Mouse (Mus musculus) layer of hippocampus, adult 18-20 months (tissue): ENCODE results near the gene Nfatc3. TPM values are rescaled to one million over a fixed set of nuclear protein-coding genes. Genes with fewer than 3 reads are reported as not detected.

Experiments
- DNase-seq, 2 experiments: peaks; one replicate each; pipeline ENCODE4 v3.0.0; 2022; ENCODE audit warnings: low spot score in 2 of 2
- total RNA-seq, 2 experiments: library from RNA; stranded (reverse); gene quantifications; 2 replicates each; pipeline ENCODE4 v1.2.3; 2021

Nfatc3 gene
- total RNA-seq, 2 experiments from 2014 or later: 10.9 to 12.0 TPM

DNA sequence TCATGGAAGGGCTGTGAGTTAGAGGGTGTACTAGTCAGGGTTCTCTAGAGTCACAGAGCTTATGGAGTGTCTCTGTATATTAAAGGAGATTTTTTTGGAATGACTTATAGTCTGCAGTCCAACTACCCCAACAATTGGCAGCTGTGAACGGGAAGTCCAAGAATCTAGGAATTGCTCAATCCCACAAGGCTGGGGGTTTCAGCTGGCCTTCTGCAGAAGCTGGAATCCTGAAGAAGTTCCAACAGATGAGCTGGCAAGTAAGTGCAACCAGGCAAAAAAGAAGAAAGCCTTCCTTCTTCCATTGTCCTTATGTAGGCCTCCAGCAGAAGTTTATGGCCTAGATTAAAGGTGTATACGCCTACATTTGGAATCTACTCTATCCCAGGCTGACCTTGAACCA is 86.7 kb downstream of the Nfatc3 start:
- DNase-seq: no peak

DNA sequence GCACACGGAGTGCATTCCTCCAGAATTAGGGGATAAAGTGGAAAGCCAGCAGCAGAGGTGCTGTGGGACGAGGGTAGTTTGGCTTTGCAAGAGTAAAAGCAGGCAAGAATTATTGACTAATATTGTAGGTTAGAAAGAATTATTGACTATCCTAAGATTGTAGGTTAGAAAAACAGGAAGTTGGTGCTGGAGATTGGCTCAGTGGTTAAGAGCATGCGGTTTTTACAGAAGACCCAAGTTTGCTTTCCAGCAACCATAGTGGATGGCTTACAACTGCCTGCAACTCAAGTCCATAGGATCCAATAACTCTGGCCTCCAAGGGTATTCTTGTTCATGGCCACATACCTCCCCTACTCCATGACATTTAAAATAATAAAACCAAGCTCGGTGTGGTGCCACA is 87.4 kb downstream of the Nfatc3 start:
- no peak for DNase-seq

DNA sequence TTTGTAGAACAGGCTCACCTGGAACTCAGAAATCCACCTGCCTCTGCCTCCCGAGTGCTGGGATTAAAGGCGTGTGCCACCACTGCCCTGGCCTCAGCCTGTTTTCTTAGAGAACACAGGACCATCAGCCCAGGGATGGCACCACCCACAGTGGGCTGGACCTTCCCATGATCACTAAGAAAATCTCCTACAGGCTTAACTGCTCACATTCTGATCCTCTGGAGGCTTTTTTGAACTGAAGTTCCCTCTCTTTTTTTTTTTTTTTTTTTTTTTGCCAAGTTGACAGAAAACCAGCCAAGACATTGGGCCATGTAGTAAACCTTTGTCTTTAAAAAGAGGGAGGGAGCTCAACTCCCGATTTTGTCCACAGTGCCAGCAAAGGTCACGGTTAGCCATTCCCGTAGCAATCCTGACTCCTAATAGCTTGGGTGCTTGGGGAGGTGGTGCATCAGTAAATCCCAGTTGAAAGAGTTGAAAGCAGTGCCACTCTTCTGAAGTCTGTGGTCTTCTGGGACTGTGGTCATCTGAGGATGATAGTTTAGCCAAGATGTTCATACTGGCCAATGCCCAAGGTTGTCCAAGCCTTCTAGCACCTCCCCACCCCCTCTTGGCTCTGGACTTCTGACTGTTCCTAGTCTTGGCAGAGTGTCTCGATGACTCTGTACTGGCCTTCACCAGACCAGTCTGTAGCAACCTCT is 89.4 kb downstream of the Nfatc3 start:
- DNase-seq: no peak

DNA sequence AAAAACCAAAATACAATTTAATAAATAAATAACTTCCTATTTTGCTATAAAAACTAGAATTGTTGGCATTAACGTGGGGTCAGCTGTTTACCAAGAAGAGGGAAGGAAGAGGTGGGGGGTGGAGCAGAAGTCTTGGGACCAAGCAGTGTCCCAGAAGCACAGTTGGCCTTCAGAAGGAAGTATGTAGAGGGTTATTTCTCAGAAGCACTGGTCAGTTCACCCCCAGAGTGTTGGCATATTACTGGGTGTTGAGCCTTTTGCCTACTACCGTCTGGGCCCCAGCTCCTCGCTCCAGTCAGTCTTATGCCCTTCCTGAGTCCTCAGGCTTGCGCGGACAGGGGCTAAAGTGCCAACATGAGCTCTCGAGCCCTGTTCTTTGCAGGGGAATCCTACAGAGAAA is 90.4 kb downstream of the Nfatc3 start:
- DNase-seq: no peak

DNA sequence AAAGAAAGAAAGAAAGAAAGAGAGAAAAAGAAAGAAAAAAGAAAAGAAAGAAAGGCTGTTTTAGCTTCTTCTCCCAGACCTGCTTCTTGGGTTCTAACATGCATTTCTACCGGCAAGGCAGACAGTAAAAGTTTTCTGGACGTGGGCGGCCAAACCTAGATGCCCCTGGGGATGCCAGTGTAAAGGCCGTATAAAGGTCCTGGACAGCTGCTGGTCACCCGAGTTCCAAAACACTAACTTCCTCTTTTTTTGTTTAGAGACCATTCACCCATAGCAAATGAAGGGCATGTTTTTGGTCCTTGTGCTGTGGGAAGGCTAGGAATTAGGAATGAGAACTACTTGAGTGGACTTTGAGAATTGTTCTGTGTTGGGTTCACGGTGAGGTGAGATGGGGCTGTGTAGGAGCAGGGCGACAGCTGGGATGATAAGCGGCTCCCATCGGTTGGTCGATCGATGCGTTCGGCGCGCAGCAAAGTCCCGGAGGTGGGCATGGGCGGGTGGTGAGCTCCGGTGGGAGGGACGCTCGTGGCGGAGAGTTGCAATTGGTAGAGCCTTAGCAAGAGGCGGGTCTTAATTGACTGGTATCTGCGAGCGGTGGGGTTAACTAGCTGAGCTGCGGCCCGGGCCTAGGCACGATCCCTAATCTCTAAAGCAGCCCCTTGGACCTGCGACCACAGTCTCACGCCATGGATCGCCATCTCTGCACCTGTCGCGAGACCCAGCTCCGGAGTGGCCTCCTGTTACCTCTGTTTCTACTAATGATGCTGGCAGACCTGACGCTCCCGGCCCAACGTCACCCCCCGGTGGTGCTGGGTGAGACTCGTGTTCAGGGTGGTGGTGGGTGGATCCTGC is 91.4 kb downstream of the Nfatc3 start, which contains the start of gene Pla2g15:
TSS of gene Pla2g15 (plus strand) at position 599 of the 852 bp plus-strand sequence.
- DNase-seq: peak; percentile 90 to 95

DNA sequence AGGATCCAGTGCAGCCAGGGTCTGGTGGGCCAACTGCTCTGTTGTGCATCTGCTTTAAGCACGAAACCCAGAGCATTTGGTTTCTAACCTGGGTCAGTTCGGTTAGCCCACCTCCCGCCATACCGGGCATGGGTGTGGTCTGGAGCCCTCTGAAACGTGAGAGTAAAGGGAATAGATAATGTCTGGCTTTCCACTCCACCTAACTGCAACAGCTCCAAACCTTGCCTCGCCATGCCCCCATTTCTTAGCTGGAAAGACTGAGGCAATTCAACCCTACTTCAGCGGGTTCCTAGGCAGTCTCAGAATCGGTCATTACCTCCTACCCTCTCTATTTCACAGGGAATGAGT is 92.0 kb downstream of the Nfatc3 start:
- DNase-seq: no peak

DNA sequence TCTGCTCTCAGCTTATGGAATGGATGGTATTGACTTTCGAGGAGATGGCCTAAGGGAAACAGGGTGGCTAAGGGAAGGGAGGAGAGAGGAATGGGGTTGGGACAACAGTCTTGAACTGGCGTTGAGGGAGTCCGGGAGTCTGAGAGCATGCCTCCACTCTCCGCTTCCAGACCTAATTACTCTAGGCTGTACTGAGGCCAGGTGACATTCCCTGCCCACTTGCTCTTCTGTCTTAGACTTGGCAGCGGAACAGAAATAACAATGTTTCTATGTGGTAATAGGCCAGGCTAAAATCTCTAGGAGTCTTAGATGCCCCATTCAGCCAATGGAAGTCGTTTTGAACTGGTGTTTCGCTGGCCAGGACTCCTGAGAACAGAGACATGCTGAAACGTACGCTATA is 92.4 kb downstream of the Nfatc3 start:
- DNase-seq: no peak

DNA sequence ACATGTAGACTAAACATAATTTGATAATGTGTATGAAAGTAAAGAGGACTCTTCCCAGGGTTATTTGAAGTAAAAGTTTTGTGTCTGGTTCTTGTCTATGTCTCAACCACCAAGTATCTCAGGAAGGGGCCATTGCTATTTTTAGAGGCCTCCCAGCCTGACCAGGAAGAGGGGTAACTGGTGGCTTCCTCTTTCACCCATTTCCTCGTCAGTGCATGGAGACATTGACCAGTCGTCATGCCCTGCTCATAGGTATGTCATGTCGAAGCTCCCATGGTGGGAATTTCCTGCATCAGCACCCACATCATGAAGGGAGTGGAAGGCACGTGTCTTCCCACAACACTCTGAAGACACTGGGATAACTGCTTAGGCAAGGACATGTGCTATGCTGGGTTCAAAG is 94.2 kb downstream of the Nfatc3 start:
- no peak for DNase-seq

DNA sequence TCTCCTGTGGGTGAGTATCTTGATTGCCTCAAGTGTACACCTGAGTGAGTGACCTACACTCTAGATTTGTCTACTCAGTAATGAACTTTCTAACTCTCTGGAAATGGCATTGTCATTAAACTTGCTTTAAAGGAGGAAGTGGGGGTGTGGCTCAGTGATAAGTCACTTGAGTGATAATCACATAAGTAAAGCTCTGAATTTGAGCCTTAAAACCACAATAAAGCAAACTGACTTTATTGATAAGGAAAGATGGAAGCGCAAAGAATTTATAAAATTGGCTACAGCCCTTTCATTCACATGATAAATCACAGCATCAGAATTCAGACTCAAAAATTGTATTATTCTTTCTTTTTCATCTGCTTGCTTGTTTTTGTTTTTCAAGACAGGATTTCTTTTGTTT is 98.8 kb downstream of the Nfatc3 start:
- DNase-seq: no peak

DNA sequence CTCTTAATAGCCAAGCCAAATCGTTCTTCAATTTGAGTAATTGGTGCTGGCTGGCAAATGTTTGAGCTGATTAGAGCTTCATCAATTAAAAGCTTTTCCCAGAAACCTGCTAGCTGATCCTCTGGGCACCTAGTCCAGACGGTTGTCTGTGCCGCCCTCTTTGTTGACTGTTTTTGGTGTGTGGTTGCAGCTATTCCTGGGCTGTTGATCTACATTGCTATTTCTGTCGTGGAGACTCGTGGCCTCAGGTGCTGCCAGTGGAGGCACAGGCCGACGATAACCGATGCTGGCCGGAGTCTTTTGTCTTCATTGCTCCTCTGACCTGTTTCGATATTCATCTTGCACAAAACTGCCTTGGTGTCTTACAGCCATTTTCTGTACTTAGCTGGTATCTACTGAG is 99.7 kb downstream of the Nfatc3 start:
- no peak for DNase-seq

DNA sequence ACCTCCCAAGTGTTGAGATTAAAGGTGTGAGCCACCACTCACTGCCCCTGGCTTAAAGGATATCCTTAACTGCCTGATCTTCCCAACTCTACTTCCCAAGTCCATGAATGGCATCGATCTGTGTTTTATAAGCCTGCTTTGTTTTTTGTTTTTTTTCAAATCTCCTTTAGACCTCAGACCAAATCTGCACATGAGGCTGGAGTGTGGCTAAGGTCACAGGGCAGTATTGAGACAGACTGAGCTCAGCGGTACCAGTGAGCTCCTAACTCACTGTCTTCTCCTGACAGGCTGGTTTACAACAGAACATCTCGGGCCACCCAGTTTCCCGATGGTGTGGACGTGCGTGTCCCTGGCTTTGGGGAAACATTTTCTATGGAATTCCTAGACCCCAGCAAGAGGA is 101.2 kb downstream of the Nfatc3 start:
- no peak for DNase-seq

DNA sequence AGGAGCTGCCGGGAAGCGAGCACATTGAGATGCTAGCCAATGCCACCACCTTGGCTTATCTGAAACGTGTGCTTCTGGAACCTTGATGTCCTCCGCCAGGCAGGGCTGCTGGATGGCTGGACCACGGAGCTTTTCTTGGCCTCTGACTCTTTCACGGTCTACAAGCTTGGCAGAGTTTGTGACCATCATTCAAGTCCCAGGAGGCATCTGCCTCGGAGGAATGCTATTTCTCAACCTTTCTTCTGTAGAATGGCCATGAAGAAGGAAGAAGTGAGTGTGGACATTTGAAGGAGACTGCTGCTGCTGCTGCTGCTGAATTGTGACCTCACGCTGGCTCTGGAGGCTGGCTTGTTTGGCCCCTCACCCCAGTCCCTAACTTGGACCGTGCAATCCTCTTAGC is 104.6 kb downstream of the Nfatc3 start:
- DNase-seq: no peak

DNA sequence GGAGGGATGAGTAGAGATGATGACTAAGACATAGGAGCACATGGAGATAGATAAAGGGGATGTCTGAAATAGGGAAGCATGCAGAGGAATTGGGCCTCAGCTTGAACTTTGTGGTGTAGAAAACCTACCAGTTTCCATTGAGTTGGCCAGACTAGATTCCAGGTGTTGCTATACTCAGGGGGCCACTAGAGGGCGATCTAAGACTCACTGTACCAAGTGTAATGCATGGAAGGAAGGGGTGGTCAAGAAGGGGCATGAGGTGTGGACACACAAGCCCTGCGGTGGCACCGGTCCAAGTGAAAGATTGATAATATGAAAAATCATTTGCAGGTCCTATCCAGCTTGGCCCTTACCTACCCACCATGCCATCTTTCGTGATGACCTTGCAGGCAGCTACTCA is 106.8 kb downstream of the Nfatc3 start:
- peak in 1 of 2 experiments; percentile 83 for DNase-seq

DNA sequence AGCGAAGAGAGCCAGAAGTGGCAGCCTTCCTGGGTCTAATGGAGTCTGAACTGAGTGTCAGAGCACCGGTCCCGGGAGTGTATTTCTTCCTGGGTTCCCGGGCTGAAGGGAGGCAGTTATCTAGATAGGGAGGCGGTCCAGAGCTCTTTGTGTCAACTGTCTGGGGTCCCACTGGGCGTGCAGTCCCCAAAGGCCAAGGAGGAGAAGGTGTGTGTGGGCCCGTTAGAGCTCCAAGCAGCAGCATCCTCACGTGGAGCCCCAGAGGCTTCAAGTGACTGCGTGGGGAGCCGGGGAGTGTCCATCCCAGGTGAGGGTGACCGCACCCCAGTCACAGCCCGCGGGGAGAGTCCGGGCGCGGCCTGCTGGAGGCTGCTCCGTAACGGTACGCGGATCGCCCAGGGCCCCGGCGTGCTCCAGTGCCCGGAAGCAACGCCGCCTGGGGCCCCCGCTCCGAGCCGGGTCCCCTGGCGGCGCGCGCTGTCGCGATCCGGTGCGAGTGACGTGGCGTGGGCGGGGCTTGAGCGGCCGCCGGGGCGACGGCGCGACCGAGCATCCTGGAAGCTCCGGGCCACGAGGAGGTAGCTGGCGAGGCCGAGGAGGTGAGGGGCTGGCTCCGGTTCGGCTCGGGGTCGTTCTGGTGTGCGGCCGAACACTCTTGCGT is 109.8 kb downstream of the Nfatc3 start, which contains the start of gene Slc7a6:
TSS of gene Slc7a6 (plus strand) at position 502 of the 661 bp plus-strand sequence.
- peak; percentile 84 to 89 for DNase-seq

DNA sequence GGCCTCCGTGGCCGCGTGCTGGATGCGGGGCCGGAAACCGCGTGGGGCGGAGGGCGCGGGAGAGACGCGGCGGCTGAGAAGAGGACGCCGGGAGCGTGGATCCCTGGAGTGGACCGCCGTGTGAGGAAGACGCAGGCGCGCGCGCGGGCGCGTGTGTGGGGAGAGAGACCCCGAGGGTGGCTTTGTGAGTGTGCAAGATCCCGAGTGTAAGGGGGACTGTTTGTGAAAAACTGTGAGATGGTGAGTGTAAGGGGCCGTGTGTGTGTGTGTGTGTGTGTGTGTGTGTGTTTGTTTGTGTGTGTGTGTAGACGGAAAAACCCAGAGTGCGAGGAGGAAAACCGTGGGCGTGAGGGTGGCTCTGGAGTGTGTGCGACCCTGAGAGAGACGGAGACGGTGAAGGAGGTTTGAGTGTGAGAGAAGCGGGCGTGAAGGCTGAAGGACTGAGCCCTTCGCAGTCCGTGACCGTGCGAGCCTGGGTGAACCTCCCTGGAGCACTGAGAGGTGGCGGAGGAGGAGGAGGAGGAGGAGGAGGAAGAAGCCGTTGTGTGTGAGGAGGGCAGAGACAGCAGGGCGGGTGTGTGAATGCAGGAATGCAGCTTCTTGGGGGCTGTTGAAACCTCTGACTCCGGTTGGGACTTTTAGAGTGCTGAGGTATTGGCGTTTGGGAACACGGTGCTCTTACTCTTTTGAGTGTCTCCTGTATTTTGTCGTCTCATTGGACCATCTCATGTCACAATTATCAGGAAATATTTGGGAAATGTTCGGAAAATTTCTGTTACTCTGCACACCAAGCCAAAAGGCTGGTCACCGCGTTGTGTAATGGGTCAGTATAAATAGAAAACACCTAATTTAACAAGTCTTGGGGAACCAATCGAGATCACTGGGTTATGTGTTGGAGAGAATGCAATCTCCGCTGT is 110.6 kb downstream of the Nfatc3 start:
- DNase-seq: peak in 1 of 2 experiments; percentile 26

DNA sequence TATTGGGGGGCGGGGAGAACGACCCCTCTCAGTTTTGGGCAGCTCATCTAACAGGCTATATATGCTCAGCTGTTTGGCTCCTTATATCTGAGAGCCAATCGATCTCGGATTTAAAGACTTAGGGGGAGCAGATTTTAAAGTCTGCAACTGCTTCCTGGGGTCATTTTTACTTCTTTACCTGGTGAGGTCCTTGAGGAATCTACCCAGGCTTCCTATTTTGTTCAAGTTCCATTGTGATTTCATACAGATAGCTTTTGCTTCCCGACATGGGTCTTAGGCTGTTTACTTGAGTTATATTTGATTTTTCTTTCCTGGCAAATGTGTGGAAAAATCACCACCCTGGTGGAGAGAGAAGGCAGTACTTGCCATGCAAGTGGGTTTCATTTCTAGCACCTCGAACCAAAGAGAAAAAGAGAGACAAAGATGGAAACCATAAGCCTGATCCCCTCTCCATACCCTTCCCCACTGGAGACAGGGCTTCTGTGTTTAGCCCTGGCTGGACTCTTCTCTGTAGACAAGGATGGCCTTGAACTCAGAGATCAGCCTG is 111.4 kb downstream of the Nfatc3 start:
- DNase-seq: no peak

DNA sequence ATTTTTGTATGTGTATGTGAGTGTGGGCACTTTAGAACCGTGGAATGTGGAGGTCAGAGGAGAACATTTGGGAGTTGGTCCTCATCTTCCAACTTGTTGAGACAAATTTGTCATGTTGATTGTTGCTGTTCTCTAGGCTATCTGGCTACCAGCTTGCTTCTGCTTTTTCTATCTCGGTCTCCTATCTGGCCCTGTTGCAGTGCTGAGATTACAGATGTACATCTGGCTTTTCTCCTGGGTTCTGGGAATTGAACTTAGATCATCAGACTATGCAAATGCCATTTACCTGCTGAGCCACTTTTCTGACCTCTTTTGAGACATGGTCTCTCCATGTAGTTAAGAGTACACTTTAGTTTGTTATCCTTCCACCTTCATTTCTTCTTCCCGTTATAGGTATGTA is 114.9 kb downstream of the Nfatc3 start:
- DNase-seq: no peak

DNA sequence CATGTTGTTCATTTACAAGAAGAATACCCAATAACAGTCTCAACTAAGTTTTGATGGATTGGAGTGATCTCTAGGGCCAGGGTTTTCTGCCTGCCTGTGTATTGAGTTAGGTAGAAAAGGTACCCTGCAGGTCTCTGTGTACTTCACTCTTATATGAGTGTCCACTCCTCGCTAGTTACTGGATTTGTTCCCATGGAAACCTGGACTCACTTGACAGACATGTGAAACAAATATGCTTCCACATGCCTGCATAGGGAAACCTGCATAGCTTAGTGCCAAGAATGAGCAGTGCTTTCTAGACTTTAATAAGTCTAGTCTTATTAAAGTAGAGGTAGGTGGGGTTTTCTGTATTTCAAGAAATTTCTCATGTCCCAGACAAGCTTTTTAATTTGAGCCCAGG is 118.3 kb downstream of the Nfatc3 start:
- no peak for DNase-seq

DNA sequence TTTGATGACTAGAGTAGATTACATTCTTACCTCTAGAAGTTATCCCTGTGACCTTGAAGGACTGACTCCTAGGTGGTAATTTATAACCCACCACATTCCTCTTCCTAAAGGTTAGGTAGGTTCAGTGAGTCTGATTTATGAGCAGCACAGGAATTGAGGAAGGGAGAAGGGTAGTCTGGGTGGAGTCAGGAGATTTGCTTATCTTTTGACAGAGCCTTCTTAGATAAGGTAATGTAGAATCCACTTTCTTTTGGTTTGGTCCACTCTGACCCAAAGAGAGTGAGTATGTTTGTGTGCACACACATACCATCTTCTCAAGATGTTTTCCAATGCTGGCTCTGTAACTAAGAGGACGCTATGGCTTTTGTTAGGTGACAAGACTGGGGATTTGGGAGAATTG is 119.0 kb downstream of the Nfatc3 start:
- DNase-seq: no peak

DNA sequence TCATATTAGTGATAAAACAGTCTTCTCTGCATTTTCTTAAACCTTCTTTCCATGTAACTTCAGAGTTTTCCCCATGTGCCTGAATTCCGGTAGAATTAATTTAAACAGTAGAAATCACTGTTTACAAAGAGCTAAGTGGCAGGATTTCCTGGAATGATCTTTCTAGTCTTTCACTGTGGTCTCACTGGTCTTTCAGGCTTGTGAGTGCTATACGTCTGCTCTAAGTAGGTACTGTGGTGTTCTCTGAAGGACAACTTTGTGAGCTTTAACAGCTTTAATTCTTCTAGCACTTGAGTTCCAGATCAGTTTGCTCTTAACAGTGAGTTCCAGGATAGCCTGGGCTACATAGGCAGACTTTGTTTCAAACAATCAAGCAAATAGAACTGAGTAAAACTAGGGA is 119.8 kb downstream of the Nfatc3 start:
- no peak for DNase-seq
